Mouse (Mus musculus): ENCODE measurements around the gene Ccar1.
"Not testable (repeated sequence)": the region's sequence is repeated elsewhere in the genome, so short reads cannot be mapped to it uniquely, and the experiment has no call there.

Ccar1 gene

DNA sequence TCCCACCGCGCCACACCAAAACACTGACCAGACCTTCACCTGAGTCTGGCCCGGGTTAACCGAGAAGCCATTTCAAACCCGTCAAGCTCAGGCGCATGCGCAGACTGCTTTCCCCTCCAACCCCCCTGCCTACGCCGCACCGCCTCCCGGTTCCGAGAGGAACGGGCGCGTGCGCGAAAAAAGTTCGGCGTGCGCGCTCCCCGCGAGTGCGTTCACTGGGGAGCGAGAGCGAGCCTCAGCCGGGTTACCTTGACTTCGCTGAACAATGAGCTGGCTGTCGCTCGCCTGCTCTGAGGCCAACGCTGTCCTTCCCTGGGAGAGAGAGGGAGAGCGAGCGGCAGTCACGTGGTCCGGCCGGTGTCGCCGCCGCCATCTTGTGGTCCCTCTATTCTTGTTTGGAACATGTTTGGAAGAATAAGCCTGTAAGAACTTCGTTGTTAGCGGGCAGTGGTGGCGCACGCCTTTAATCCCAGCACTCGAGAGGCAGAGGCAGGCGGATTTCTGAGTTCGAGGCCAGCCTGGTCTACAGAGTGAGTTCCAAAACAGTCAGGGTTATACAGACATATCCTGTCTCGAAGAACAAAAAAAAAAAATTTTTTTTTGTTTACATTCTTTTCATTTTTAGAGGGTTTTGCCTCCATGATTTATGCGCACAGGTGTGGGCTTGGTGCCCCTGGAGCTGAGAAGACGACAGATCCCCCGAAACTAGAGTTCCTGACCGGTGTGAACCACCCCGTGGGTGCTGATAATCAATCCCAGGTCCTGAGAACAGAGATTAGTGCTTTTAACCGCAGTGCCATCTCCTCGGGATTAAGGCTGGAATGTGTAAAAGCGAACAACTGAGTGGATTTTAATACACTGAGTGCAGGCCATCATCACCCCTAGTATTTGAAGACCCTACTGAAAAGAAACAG lies at the start of gene Ccar1:
Gene Ccar1 (minus strand): TSS at position 110 of the 914 bp plus-strand sequence.
- peak; percentile 99 for DNase-seq

DNA sequence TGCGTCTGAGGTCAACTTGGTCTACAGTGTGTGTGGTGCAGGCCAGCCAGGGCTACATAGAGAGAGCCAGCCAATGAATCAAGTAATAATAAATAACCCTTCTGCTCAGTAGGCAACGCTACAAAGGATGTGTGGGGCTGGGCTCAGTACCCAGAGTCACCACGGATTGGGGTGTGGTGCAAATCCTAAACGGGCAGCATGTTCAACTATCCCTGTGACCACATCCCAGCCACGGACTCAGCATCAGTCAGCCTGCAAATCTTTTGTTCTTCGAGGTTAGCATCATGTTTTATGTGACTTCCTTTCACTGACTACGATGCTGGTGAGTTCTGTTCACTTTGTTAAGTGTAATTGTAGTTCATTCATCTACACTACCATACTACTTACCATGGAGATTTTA lies 48.6 kb upstream of the Ccar1 start:
- no peak for DNase-seq

DNA sequence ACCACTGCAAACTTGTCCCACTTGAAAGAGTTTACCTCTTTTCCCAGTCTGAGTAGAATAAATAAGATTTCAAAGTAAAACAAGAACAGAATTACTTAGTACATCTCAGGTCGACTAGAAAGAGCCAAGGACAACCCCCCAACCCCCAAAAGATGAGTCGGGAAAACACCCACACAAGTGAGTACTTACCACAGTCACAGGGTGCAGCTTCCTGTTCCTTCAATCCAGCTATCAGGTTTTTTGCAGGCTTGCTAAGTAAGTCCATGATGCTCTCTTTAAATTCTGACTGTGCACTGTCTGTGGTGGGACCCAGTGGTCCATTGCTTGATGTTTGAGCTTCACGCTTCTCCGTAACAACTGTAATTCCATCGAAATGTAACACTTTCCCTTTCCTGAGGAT lies 45.9 kb upstream of the Ccar1 start:
- no peak for DNase-seq

DNA sequence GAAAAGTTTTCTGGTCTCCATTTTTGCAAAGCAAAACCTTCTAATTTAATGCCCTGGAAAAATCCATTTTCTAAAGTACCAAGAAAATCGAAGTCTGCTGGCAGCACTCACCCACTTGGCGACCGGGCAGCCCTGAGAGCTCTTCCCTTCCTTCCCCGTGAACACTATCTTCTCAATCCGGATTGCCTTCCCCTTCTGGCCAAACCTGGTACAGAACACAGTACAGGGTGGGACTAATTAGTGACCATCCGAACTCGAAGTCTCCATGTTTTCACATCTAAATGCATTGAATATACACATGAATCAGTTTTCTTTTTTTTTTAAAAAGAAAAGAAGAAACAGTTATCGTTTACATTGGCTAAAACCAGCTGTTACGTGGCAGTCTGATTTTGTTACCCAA lies 40.7 kb upstream of the Ccar1 start:
- DNase-seq = no peak

DNA sequence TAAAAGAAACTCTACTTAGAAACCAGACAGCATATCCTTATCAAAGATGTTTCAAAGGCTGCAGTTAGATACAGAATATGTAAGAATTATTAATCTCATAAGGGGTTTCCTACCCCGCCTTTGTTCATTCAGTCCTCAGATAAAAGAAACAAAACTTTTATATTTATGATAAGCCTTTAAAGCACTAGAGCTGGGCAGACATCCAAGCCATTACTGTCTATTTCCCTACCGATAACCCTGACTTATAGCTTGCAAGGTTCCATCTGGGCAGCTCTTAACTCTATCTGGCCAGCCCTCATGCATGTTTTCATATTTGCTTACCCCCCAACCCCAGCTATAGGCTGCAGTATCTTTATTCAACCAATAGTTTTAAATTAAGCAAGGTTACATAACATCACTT lies 39.5 kb upstream of the Ccar1 start:
- DNase-seq = no peak

DNA sequence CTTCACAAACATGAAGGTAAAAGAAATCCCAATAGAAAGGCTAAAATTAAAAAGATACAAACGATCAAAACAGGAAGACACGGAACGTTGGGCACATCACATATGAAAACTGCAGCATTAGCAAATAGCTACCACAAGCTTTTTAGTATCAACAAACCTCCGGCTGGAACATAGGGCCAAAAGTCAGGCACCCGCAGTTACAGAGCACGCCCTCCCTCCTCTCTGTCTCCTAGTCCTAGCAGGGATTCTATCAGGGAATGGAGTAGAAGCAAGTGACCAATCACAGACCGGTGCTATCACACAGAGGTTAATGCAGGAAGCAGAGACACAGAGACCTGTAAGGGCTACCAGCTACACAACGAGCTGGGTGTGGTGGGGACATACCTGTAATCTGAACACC lies 32.4 kb upstream of the Ccar1 start:
- peak; percentile 15 for DNase-seq

DNA sequence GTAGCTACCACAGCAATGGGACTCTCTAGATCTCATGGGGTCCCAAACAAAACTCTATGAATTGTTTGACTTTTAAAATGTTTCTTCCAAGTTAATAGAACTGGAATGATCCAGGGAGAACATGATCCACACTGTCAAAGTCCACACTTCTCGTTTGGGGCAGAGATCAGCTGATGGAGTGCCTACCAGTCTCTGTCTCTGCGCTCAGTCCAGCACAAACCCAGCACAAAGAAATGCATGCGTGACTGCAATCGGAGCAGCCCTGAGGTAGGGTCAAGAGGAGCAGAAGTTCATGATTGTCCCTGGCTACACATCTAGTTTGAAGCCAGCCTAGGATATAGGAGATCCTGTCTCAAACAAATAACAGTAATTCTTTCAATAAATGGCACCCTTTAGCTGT lies 31.3 kb upstream of the Ccar1 start:
- no peak for DNase-seq

DNA sequence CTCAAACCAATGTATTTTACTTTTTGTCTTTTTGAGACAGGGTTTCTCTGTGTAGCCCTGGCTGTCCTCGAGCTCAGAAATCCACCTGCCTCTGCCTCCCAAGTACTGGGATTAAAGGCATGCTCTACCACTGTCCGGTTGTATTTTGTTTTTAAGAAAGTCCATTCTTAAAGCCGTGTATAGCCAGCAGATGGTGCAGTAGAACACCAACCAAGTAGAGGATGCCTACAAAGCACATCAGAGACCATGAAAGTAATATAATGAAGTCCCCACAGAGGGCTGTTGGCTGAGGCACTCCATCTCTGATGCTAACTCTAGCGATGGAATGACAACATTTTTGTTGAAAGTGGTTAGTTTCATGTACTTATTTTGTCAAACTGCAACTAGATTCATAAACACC lies 17.9 kb upstream of the Ccar1 start:
- DNase-seq = peak; percentile 11

DNA sequence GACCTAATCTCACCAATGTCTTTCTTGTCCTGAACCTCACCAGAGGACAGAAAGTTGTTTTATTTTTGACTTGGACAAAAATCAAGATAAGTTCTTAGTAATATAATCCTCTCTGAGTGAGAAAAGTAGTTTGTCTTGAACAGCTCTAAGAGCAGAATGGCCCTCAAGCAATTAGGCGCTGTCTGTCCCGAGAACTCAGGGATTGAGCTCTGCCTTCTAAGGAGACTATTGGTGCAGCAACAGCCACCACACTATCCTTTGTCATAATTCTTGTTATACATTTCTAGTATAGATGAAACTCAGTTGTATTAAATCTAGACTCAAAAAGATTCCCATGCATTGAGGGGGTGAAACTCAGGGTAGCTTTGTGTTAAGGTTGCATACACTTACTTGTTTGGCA lies 16.7 kb upstream of the Ccar1 start:
- DNase-seq = no peak

DNA sequence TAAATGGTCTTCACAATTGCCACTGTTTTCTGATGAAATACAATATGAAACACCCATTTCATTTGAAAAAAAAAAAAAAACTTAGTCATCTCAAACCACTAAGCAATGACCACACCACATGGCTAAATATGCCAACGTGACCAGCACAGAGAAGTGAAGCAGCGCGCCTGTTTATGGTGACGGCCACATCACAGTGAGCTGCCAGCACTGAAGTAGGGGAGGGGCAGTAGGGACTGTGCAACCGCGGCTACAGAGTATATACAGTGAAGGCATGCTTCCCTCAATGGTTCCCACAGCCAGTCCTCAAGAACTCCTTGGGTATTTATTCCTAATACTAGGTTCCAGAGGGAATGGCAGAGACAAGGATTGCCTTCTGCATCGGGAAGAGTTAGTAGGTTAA lies 16.2 kb upstream of the Ccar1 start:
- no peak for DNase-seq

DNA sequence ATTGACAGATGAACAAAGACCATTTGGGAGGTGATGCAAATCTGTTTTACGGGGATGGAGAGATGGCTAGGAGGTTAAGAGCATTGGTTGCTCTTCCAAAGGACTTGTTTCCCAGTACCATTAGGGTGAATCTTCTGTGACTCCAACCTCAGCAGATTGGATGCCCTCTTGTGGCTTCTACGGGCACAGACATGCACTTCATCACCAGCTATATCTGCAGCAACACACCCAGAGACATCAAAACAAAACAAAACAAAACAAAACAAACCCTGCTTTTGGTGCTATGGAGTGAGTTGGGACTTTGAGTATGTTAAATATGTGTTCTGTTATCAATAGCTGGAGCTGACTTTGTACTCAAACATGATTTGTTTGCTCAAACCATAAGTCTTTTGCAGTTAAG lies 12.0 kb upstream of the Ccar1 start:
- DNase-seq = no peak

DNA sequence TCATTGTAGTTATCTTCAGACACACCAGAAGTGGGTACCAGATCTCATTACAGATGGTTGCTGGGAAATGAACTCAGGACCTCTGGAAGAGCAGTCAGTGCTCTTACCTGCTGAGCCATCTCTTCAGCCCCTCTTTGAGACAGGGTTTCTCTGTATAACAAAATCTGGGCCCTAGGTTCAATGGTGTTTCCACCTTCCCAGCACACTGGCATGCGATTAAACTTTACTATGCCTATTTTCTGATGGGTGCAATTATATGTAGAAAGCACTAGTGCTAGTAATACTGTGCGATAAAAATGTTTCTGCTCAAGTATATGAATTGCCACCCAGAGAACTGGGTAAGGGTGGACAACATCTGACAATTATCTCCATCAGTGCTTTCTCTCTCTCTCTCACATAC lies 11.2 kb upstream of the Ccar1 start:
- DNase-seq = no peak

DNA sequence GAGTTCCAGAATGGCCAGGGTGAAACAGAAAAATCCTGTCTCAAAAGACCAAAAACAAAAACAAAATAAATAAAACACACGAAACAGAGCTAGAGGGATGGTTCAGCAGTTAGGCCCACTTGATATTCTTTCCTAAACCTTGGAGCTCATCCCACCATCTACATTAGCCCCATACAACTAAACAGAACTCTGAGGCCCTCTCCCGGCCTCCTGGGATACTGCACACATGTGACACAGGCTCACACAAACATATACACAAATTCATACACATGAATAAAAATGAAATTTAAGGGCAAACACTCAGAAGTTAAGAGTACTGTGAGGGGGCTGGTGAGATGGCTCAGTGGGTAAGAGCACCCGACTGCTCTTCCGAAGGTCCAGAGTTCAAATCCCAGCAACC lies 2.1 kb upstream of the Ccar1 start:
- no peak for DNase-seq

DNA sequence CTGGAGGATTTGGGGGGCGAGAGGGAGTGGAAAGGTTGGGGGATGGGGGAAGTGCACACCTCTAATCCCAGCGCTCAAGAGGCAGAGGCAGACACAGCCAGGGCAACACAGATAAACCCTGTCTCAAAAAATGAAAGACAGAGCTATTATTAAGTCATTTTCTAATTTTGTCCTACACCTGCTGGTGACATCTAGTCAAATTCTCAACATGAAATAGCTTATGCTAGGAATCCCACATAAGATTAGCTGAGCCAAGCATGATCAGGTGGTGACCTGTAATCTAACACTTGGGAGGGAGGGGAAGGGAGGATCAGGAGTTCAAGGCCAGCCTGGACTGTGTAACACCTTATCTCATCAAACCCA lies 986 bp upstream of the Ccar1 start:
- no peak for DNase-seq

DNA sequence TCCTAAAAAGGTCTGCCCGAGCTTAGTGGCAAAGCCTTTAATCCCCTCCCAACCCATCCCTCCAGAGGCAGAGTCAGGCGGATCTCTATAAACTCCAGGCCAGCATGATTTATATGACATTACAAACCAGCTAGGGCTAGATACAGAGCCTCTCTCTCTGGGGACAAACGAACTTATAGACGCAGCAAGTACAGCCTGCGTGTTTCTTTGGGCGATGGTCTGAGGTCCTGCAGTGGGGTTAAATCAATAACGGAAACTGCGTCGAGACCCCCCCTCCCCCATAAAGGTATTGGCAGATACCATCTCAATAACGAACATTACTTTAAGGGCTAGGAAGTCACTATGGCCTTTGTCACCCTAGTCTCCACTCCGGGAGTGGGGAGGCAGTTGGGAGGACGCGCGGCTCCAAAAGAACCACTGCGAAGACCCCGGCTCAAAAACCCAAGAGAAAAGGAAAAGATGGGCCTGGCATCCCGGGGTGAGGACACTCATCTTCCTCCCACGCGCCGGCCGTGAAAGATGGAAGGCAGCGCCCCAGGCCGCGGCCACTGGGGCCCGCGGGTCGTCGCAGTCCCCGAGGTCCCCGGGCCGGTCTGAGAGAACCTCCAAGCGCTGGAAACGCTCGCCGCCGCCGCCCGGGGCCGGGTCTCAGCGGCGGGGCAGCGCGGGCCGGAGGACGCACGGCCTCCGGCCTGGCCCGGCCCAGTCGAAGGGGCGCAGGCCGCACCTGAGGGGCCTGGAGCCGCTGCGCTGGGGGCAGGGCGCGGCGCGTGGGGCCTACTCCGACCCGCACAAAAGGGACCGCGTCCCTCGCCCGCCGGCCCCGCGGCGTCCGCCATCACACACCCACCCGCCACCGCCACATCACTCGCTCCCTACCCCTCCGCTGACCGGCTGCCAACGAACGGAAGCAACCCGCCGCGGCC lies 572 bp downstream of the Ccar1 start:
- peak; percentile 11 for DNase-seq

DNA sequence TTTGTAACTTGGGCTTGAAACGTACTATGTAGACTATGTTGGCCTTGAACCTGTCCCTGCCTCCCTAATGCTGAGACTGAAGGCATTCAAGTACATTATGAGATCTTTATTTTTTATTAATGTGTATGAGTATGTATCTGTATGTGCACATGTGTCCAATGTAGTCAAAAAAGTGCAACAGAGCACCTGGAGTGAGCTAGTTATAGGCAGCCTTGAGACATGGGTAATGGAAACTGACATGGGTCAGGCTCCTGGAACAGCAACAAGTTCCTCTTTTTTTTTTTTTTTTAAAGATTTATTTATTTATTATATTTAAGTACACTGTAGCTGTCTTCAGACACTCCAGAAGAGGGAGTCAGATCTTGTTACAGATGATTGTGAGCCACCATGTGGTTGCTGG lies 10.3 kb downstream of the Ccar1 start:
- not testable (repeated sequence) for DNase-seq

DNA sequence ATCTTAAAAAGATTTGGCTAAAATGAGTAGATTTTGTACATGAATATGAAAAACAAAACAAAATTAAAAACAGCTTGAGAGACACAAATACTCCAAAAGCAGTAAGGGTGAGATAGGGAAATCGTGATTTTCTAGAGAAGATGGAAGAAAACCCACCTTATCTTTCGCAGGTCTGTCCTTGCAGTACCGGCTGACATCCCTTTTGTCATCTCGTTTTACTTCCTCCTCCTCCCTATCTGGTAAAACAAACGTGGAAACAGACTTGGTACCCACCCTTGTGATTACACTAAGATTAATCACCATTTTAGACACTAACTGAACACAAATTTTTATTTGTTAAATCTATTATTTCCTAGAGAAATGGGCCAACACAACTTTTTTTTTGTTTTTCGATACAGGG lies 41.3 kb downstream of the Ccar1 start:
- DNase-seq = no peak

DNA sequence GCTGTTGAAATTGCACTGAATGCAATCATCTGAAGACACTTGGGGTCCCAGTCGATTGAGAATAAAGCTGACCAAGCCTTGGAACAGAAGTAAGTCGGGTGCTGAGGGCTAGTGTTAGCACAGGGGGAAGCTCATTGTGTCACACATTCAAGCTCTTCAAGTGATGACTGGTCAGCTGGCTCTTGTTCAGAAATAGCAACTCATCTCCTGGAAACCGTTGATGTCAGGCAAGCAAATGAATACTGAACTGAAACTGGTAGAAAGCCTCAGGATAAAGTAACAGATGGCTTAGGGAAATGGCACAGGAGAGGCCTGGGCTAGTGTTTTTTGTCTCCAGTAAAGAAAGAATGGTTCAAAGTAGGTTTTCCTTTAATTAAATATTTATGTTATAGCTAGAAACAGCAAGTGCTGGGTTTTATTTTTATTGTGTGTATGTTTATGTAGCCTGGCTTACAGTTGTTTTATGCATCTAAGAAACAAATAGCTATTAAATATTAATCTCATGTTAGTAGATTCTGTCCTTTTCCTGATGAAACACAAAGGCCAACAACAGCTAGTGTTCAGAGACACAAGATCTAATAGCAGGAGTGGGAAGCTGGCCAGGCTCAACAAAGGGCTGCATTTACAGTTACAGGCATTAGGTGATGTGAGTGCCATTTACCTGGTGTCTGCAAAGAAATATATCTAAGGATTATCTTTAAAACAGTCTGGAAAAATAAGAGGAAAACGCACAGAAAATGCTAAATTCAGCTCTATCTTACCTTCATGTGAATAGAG lies 51.9 kb downstream of the Ccar1 start:
- peak; percentile 4 for DNase-seq

DNA sequence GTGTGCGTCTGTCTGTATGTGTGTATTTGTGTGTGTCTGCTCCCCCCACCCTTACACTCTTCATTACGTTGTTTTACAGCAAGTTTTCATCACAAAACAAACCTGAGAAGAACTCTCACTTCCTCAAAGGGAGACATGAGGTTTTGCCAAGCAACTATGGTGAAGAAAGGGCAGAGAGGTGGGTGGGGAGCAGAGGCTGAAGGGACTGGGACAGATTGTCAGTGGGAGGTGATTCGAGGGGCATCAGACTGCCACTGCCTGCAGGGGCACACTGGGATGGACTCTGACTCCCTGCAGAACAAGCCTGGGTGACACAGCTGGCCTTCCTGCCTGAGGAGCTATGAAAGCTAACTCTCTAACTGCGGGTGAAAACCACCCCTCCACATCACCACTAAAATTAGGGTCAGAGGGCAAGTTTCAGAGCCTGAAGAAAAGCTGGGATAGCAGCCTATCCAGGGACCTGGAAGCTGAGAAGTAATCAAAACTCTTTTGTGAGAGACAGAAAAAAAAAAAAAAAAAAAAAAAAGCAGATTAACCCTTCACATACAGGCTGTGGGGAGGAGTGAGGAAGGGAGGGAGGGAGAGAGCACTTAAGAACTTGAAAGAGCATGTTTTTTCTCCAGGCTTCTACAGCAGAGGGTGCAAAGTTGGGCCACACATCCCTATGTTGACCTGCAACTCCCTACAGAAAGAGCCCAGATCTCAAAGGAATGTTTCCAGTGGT lies 55.0 kb downstream of the Ccar1 start:
- DNase-seq = no peak

DNA sequence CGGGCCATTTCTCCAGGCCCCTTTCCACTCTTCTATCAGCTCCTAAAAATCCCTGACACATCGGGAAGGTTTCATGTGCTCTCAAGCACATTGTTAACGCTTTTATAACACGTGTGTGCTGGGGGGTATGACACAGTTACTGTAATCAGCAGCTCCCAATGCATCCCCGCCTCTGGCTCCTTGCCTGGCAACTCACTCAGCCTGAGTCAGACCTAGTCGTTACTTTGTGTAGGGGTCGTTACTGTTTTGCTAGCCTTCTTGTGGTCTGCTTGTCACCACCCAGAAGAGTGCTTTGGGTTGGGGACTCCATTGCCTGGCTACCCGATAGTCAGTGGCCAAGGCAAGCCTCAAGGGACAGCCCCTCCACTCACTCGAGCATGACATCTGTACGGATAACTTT lies 61.3 kb downstream of the Ccar1 start:
- no peak for DNase-seq

DNA sequence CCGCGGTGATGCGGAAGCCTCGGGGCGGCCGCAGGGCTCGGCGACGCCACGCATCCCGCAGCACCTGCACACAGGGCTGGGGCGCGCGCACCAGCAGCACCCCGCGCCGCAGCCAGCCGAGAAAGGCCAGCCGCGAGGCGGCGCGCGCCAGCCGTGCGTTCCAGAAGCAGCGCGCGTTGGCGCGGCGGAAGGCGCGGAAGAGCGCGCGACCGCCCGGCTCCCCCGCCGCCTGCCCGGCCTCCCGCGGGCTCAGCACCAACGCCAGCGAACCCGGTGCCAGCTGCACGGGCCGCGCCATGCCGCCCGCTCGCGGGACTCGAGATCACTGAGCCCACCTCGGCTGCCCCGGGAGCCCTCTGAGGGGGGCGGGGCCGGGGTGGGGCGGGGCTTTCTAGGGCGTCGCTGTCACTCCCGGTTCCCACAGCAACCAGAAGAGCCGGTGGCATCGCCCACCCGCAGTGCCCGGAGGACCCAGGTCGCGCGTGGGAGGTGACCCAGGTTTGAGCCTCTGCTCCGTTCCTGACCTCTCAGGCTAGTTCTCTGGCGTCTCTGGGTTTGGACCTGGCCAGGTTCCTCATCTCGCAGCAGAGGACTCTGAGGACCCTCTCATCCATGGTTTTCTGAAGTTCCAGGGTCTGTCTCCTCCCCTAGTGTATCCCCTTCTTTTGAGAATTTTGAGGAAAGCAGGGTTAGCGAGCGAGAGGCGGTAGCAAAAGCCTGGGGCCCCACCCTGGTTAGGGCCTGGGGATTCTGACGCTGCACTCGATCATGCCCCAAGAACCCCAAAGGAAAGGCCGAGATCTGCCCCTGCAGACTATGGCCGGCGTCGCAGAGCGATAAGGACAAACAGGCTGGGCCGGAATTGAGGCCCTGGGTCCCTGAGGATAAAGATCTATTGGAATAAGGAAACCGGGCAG lies 66.1 kb downstream of the Ccar1 start, which contains the start of gene Stox1:
Gene Stox1 (minus strand): TSS at position 358 of the 917 bp plus-strand sequence.
- DNase-seq = peak; percentile 47

All from lung, postnatal 36 days (tissue).